Mouse (Mus musculus): ENCODE measurements around the gene Rps27a.

DNA sequence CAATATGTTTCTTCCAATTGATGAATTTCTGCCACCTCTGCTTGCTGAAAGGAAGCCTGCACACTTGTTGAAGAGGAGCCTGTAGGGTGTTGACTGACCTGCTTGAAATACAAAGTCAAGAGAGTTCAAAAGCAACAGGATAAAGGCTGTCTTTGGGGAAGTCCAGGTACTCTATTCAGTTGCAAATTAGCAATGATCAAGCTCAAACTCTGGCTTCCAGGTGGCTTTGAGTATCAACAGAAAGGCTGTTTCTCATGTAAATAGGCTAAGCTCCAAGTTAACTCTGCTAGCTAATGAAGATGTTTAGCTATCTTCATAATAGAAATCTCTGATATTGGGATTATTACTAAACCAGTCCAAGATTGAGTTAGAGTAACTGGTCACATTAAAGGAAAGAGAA is 49.2 kb upstream of the Rps27a start:
- TF ChIP-seq POLR2A (IDR thresholded peaks at IDR 0.05; ENCODE audit: borderline replicate concordance, extremely low read depth, low read depth, low read length) (no peak), CTCF (IDR thresholded peaks at IDR 0.05; ENCODE audit: insufficient read depth, low read length) (no peak)
